Mouse (Mus musculus) WW6 (cell line): ENCODE results near the gene Hspa5.
"Not testable (repeated sequence)": the region's sequence is repeated elsewhere in the genome, so short reads cannot be mapped to it uniquely, and the experiment has no call there.

Experiments
- DNase-seq: peaks from one replicate; pipeline ENCODE4 v3.0.0-alpha.2; 2013; ENCODE audit warnings: low read depth, low spot score

Hspa5 gene

DNA sequence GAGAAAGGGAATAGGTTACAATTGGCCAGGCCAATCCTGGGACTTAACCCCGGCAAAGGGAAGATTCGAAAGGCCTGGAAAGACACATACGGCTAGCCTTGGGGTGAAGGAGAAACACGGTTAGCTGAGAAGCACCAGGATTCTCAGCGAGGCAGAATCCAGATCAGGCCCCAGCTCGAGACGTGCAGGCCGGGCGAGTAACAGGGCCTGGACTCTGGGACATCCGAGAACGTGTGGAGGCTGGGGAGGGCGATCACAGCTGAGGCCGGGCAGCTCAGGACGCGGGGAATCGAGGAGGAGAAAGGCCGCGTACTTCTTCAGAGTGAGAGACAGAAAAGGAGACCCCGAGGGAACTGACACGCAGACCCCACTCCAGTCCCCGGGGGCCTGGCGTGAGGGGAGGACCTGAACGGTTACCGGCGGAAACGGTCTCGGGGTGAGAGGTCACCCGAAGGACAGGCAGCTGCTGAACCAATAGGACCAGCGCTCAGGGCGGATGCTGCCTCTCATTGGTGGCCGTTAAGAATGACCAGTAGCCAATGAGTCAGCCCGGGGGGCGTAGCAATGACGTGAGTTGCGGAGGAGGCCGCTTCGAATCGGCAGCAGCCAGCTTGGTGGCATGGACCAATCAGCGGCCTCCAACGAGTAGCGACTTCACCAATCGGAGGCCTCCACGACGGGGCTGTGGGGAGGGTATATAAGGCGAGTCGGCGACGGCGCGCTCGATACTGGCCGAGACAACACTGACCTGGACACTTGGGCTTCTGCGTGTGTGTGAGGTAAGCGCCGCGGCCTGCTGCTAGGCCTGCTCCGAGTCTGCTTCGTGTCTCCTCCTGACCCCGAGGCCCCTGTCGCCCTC lies at the start of gene Hspa5:
Gene Hspa5 (plus strand): TSS at position 603 of the 859 bp plus-strand sequence.
- DNase-seq: peak; percentile 98

- DNase-seq: no peak
Observed at GRCm38 (mm10) chr2:34725269-34725668, 46.5 kb upstream of the Hspa5 start.

GRCm38 (mm10) chr2:34727045-34727728 lies 44.6 kb upstream of the Hspa5 start:
- DNase-seq: no peak

DNA sequence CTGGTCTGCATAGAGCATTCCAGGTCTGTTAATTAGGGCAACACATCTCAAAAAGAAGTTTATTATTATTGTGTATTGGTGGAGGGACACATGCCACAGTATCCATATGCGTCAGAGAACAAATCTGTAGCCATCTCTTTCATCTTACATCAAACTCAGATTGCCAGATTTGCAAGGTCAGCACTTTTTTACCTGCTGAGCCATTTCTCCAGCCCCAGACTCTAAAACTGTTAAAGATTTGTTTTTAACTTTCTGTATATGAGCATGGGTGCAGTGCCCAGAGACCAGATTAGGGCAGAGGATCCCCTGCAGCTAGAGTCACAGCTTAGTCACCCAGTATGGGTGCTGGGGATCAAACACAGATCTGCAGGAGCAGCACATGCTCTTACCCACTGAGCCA lies 35.1 kb upstream of the Hspa5 start:
- DNase-seq: no peak

DNA sequence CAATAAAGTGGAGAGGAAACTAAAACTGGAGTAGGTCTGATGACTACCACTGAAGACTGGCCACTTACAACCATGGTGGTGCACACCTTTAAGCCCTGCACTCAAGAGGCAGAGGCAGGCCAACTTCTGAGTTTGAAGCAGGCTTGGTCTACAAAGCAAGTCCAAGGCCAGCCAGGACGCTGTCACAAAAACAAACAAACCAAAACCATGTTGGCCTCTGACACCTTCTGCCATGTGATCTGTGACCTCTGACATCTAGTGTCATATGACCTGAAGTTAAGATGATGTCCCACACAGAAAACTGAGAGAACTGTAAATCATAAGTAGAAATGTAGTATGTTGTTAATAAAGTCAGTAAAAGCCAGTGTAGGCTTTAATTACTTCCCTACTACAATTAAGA lies 33.9 kb upstream of the Hspa5 start:
- no peak for DNase-seq

DNA sequence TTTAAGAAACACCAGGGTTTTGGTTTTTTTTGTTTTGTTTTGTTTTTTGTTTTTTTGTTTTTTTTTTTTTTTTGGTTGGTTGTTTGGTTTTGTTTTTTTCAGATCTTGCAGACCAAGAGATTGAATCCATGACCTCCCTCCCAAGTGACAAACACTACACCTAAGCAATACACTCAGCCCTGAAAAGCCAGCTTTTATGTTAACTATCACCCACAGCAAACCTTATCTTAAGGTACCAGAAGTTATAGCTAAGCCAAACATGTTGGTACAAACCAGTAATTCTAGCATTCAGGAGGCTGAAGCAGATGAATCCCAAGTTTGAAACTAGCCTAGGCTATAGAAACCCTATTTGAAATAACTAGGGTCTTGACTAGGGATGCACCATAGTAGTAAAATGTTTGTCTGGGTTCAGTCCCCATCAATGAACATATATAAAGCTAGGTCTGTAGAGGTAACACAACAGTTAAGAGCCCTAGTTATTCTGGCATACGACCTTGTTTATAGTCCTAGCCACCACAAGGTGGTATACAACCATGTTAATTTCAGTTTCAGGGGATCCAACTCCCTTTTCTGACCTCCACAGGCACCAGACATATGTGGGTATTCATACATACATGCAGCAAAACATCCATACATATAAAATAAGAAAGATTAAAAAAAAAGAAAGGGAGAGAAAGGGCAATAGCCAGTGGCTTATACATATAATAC lies 31.9 kb upstream of the Hspa5 start:
- no peak for DNase-seq

DNA sequence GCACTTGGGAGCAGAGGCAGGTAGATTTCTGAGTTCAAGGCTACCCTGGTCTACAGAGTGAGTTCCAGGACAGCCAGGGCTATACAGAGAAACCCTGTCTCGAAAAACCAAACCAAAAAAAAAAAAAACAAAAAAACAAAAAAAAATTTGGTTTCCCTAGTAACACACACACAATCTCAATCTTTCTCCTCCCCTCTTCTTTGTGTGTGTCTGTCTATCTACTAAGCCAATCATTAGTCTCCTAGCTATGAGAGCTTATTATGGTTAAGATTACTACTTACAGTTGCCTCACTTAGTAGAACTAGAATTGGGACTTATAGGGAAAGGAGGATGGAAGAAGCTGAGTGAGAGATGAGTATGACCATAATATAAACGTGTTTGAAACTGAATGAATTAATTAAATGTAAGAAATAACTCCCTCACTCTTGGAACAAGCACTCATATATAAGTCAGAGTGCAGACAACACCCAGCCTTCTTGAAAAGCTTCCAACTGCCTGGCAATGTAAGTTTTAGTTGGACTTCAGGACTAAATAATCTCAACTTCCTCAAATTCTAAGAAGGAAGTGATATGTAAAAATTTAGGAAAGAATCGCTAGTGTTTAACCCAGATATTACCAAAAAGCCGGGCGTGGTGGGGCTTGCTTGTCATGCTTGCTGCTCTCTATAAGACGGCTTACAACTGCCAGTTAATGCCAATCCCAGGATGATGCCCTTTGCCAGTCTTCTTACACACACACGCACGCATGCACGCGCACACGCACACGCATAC lies 30.2 kb upstream of the Hspa5 start:
- no peak for DNase-seq

DNA sequence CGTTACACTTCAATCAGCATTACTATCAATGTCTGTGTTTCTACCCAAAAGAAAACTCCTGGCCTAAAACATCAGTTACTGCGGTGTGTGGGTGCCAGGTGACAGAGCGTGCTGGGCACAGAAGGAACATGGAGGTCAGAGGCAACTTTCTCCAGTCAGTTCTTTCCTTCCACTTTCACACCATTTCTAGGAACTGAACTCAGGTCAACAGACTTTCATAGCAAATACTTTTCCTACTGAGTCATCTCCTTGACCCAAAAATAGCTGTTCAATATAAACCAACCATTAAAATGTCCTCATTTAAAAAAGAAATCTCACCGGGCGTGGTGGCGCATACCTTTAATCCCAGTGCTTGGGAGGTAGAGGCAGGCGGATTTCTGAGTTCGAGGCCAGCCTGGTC lies 29.1 kb upstream of the Hspa5 start:
- no peak for DNase-seq

- no peak for DNase-seq
Observed at GRCm38 (mm10) chr2:34744476-34744875, 27.3 kb upstream of the Hspa5 start.

GRCm38 (mm10) chr2:34745673-34746072 lies 26.1 kb upstream of the Hspa5 start:
- DNase-seq: no peak

DNA sequence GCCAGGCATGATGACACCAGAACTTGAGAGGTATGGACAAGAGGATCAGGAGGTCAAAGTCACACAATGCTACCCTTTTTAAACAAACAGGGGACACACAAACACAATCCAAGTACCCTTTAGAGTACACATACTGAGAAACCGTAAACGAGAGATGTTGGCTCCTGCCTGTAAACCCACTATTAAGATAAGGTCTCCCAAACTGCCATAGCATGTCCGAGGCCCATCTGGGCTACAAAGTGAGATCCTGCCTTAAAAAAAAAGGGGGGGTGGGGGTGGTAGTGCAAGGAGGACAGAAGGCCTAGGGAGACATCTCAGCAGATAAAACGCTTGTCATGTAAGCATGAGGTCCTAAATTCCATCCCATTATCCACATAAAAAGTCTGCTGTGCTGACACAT lies 23.3 kb upstream of the Hspa5 start:
- DNase-seq: no peak

GRCm38 (mm10) chr2:34750245-34750644 lies 21.5 kb upstream of the Hspa5 start:
- no peak for DNase-seq

GRCm38 (mm10) chr2:34753811-34754550 lies 17.8 kb upstream of the Hspa5 start:
- no peak for DNase-seq

- DNase-seq: no peak
Observed at GRCm38 (mm10) chr2:34754551-34755358, 17.0 kb upstream of the Hspa5 start, which contains the start of gene Gapvd1. Gene Gapvd1 (minus strand): TSS chr2:34755232.

GRCm38 (mm10) chr2:34757341-34757740 lies 14.4 kb upstream of the Hspa5 start:
- DNase-seq: no peak

DNA sequence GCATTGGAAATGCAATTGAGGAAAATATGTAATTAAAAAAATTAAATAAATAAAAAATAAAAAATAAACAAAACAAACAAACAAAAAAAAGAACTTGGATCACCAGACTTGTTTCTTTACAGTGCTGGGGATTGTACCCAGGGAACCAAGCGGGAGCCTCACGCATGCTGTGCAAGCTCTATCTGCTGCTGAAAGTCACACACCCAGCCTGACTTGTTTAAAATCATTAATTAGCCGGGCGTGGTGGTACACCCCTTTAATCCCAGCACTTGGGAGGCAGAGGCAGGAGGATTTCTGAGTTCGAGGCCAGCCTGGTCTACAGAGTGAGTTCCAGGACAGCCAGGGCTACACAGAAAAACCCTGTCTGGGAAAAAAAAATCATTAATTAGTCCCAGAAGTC lies 10.5 kb upstream of the Hspa5 start:
- DNase-seq: not testable (repeated sequence)

- no peak for DNase-seq
Observed at GRCm38 (mm10) chr2:34762174-34762573, 9.6 kb upstream of the Hspa5 start.

- DNase-seq: no peak
Observed at GRCm38 (mm10) chr2:34762872-34763271, 8.9 kb upstream of the Hspa5 start.

DNA sequence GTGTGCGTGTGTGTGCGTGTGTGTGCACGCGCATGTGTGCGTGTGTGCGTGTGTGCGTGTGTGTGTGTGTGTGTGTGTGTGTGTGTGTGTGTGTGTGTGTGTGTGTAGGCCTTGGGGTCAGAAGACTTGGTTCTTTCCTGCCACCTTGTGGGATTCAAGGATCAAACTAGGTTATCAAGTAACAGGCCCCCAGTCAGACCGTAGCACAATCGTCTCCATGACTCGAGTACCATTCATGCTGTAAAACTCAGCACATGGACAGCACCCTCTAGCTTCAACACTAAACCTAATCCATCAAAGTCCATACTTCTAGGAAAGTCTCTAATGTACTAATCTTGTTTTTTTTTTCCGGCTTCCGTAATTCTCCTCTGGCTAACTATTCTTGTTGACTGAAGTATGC lies 7.0 kb upstream of the Hspa5 start:
- no peak for DNase-seq

GRCm38 (mm10) chr2:34770049-34770448 lies 1.7 kb upstream of the Hspa5 start:
- no peak for DNase-seq
